Mouse (Mus musculus) liver, postnatal 0 days (tissue): ENCODE data around the gene Dmrtc1c2.
"Not testable (repeated sequence)": the region's sequence is repeated elsewhere in the genome, so short reads cannot be mapped to it uniquely, and the experiment has no call there.

Experiments
- CTCF ChIP-seq: sonication (generic); IDR thresholded peaks from 2 replicates; pipeline ENCODE4 v1.5.1; 2016; ENCODE audit warnings: antibody characterized with exemption, low read depth
- EP300 ChIP-seq: IDR thresholded peaks from 2 replicates; pipeline ENCODE4 v1.6.1; 2016; ENCODE audit warnings: antibody characterized with exemption, low read depth, mild to moderate bottlenecking

DNA sequence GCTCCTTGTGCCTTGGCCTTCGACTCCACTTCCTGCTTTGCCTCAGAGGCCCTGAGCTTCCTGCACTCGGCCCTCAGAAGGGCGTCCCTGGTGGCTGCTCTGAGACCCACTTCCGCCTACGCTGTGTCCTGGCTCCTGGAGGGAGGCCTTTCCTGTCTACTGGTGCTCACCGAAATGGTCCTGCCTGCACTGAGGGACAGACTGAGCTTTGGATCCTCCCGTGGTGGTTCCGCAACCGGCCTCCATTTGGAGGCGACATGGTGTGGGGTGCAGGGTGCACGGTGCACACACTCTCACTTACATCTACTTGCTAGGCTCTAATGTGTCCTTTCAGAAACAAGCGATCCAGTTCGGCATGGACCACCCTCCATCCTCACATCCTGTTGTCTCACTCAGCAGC lies at the start of gene Dmrtc1c2:
- TF ChIP-seq CTCF, EP300: not testable (repeated sequence)
